Mouse (Mus musculus): ENCODE results near the gene Ripk3.

DNA sequence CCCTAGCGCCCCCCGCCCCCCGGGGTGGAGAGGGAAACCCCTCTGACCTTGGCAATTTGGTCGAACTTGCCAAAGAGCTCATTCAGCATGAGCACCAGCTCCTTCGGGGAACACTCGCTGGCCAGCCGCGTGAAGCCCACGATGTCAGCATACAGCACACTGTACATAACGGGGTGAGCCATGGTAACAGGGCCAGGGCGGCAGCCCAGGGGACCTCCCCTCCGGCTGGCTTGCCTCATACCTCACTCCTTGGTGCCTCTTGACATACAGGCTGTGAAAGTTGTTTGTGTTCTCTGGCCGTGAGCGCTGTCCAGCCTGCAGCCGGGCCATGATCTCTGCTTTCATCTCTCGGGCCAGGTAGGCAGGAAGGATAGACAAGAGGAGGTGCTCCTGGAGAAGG lies 9.0 kb downstream of the Ripk3 start:
- no peak for TF ChIP-seq POLR2A (IDR thresholded peaks at IDR 0.05; ENCODE audit: borderline replicate concordance, insufficient read depth, low read length)
- TF ChIP-seq CTCF (IDR thresholded peaks at IDR 0.05; ENCODE audit: borderline replicate concordance, insufficient read depth, low read depth, low read length), result no peak
